Mouse (Mus musculus): ENCODE results near the gene Olfr320. TPM values are rescaled to one million over a fixed set of nuclear protein-coding genes. Genes with fewer than 3 reads are reported as not detected.

Gene Olfr320
- polyA plus RNA-seq, 1 experiment = not detected

Other genes with a start within 250 kb of the Olfr320 start
- not detected in 2 replicates for gene Gm12253, start 248.5 kb upstream of the Olfr320 start, polyA plus RNA-seq (2012; rRNA removed)
- gene Lypd9, start 228.2 kb upstream of the Olfr320 start, polyA plus RNA-seq (2012; rRNA removed) = 0.26 and 0.39 TPM in 2 replicates
- gene Olfr30, start 218.8 kb upstream of the Olfr320 start, polyA plus RNA-seq (2012; rRNA removed) = 0.14 and 0.30 TPM in 2 replicates
- 0.08 and 0.13 TPM in 2 replicates for gene Olfr332, start 188.5 kb upstream of the Olfr320 start, polyA plus RNA-seq (2012; rRNA removed)
- not detected in 2 replicates for gene Olfr331, start 178.5 kb upstream of the Olfr320 start, polyA plus RNA-seq (2012; rRNA removed)
- not detected in 2 replicates for gene Olfr330, start 146.3 kb upstream of the Olfr320 start, polyA plus RNA-seq (2012; rRNA removed)
- gene Olfr329-ps, start 134.7 kb upstream of the Olfr320 start, polyA plus RNA-seq (2012; rRNA removed) = not detected in 2 replicates
- gene Olfr328, start 125.5 kb upstream of the Olfr320 start, polyA plus RNA-seq (2012; rRNA removed) = not detected in 2 replicates
- not detected in 2 replicates for gene Olfr224, start 110.5 kb upstream of the Olfr320 start, polyA plus RNA-seq (2012; rRNA removed)
- not detected in 2 replicates for gene Olfr325, start 103.4 kb upstream of the Olfr320 start, polyA plus RNA-seq (2012; rRNA removed)
- not detected in 2 replicates for gene Olfr324, start 86.0 kb upstream of the Olfr320 start, polyA plus RNA-seq (2012; rRNA removed)
- 0.29 TPM in 1 of 2 replicates, not detected in the other for gene 2210407C18Rik, start 65.0 kb upstream of the Olfr320 start, polyA plus RNA-seq (2012; rRNA removed)
- not detected in 2 replicates for gene Olfr323, start 50.6 kb upstream of the Olfr320 start, polyA plus RNA-seq (2012; rRNA removed)
- not detected in 2 replicates for gene Trim58, start 40.6 kb upstream of the Olfr320 start, polyA plus RNA-seq (2012; rRNA removed)
- gene Olfr322, start 22.3 kb upstream of the Olfr320 start, polyA plus RNA-seq (2012; rRNA removed) = not detected in 2 replicates
- 0.06 TPM in 1 of 2 replicates, not detected in the other for gene Olfr319, start 18.1 kb downstream of the Olfr320 start, polyA plus RNA-seq (2012; rRNA removed)
- gene Olfr318, start 42.9 kb downstream of the Olfr320 start, polyA plus RNA-seq (2012; rRNA removed) = not detected in 2 replicates
- gene Olfr317, start 58.1 kb downstream of the Olfr320 start, polyA plus RNA-seq (2012; rRNA removed) = not detected in 2 replicates
- gene Olfr316, start 71.6 kb downstream of the Olfr320 start, polyA plus RNA-seq (2012; rRNA removed) = not detected in 2 replicates
- not detected in 2 replicates for gene Olfr315, start 92.1 kb downstream of the Olfr320 start, polyA plus RNA-seq (2012; rRNA removed)
- gene Olfr314, start 101.9 kb downstream of the Olfr320 start, polyA plus RNA-seq (2012; rRNA removed) = not detected in 2 replicates
- 3.3 and 4.8 TPM in 2 replicates for gene Fam183b, start 120.9 kb downstream of the Olfr320 start, polyA plus RNA-seq (2012; rRNA removed)
- not detected in 2 replicates for gene Olfr313, start 133.9 kb downstream of the Olfr320 start, polyA plus RNA-seq (2012; rRNA removed)
- not detected in 2 replicates for gene Olfr312, start 148.1 kb downstream of the Olfr320 start, polyA plus RNA-seq (2012; rRNA removed)
- not detected in 2 replicates for gene Olfr311, start 158.2 kb downstream of the Olfr320 start, polyA plus RNA-seq (2012; rRNA removed)
- 4.6 and 6.2 TPM in 2 replicates for gene Gm12258, start 166.1 kb downstream of the Olfr320 start, polyA plus RNA-seq (2012; rRNA removed)
- 7.6 and 9.1 TPM in 2 replicates for gene 2810021J22Rik, start 186.1 kb downstream of the Olfr320 start, polyA plus RNA-seq (2012; rRNA removed)
- 1.2 and 1.9 TPM in 2 replicates for gene Zfp39, start 223.1 kb downstream of the Olfr320 start, polyA plus RNA-seq (2012; rRNA removed)
- 0.03 TPM in 1 of 2 replicates, not detected in the other for gene Btnl10, start 236.8 kb downstream of the Olfr320 start, polyA plus RNA-seq (2012; rRNA removed)

Data from gonadal fat pad, adult 2 months (tissue).